In genomic region chr9:58214519-58215180, GRCm38 (mm10) we compare ENCODE assay signal across 11 mouse cellular contexts. TPM values are rescaled to one million over a fixed set of nuclear protein-coding genes. Genes with fewer than 3 reads are reported as not detected.
A peak's percentile ranks its signal among the peaks of the same experiment; 100 is the strongest.
DNase-seq lines count a peak whose midpoint lies in the region; ATAC-seq and TF ChIP-seq lines count a peak whose summit lies in the region.
"Had no signal": no experiment of that assay in that cellular context is flagged by ENCODE, and none has a peak within 500 bp of the region (broad histone marks: within the 10 kb centered on the region; RNA-seq: fewer than 3 reads in every experiment).

No protein-coding gene starts in this region.

- no peaks in the 10 kb centered on the region for H3K9me3 ChIP-seq in lung, embryonic 15.5 days
- no peaks in the 10 kb centered on the region for H3K9me3 ChIP-seq in midbrain, embryonic 10.5 days (replicated peaks)
- H3K9me3 ChIP-seq: embryonic facial prominence, embryonic 15.5 days; hindbrain, embryonic 10.5 days had no signal

- H3K9ac ChIP-seq in lung, embryonic 15.5 days: no peak overlapping the region
- H3K9ac ChIP-seq: embryonic facial prominence, embryonic 15.5 days had no signal

- WGBS in lung, embryonic 15.5 days: 36% methylated on average over 8 of the region's 8 CpGs
- WGBS in lung, adult 2 months: 34% methylated on average over 8 of the region's 8 CpGs
- 75% methylated on average over 8 of the region's 8 CpGs for WGBS in midbrain, embryonic 10.5 days

- peak; percentile 40 for DNase-seq in adrenal gland, adult 2 months
- no peak for DNase-seq in adrenal gland, postnatal 4 days (ENCODE audit: low spot score in 2 of 2)
- no peak for DNase-seq in lung, adult 2 months
- DNase-seq in kidney, postnatal 14 days: peak; percentile 71
- DNase-seq in lung, postnatal 4 days: peak; percentile 23 to 33
- no peak for DNase-seq in midbrain, embryonic 10.5 days (ENCODE audit: low spot score)
- DNase-seq in right cerebral cortex, postnatal 4 days: no peak
- DNase-seq: adrenal gland, postnatal 25 days had no signal

- peaks cover 17% of the 10 kb centered on the region for H3K4me1 ChIP-seq in lung, embryonic 15.5 days
- no peaks in the 10 kb centered on the region for H3K4me1 ChIP-seq in lung, adult 2 months (ENCODE audit: control insufficient read depth, insufficient read depth, low read length)
- H3K4me1 ChIP-seq in midbrain, embryonic 10.5 days: peaks cover 32% of the 10 kb centered on the region

- no peak overlapping the region for H3K4me2 ChIP-seq in lung, embryonic 15.5 days
- H3K4me2 ChIP-seq: embryonic facial prominence, embryonic 15.5 days had no signal

- no peak for TF ChIP-seq CTCF in lung, adult 2 months (IDR thresholded peaks at IDR 0.05; ENCODE audit: insufficient read depth, low read length)

- no peaks in the 10 kb centered on the region for H3K27me3 ChIP-seq in lung, embryonic 15.5 days
- H3K27me3 ChIP-seq in midbrain, embryonic 10.5 days (ENCODE audit: low read depth, poor library complexity, severe bottlenecking): 0 out of 2 replicates have a peak, but pooled peaks cover 9% of the 10 kb centered on the region
- H3K27me3 ChIP-seq: embryonic facial prominence, embryonic 15.5 days had no signal

- H3K36me3 ChIP-seq in lung, embryonic 15.5 days: peaks cover under 1% of the 10 kb centered on the region; the same call in 1 of the 2 replicates
- H3K36me3 ChIP-seq in midbrain, embryonic 10.5 days: peaks cover 1% of the 10 kb centered on the region; the same call in 1 of the 2 replicates

- ATAC-seq in lung, embryonic 15.5 days (ENCODE audit: borderline replicate concordance, extremely low read depth, low FRiP score, low TSS enrichment): peak; percentile 43; the same call in 1 of the 2 replicates

- no peak overlapping the region for H3K4me3 ChIP-seq in lung, embryonic 15.5 days
- no peak overlapping the region for H3K4me3 ChIP-seq in lung, adult 2 months (replicated peaks; ENCODE audit: extremely low read depth, low read depth, low read length)
- no peak overlapping the region for H3K4me3 ChIP-seq in midbrain, embryonic 10.5 days
- H3K4me3 ChIP-seq: embryonic facial prominence, embryonic 15.5 days; hindbrain, embryonic 10.5 days had no signal

- 0 out of 2 replicates have a peak overlapping the region, but pooled peaks have one; percentile 29 for H3K27ac ChIP-seq in lung, embryonic 15.5 days
- H3K27ac ChIP-seq in midbrain, embryonic 10.5 days (replicated peaks): no peak overlapping the region
- H3K27ac ChIP-seq: embryonic facial prominence, embryonic 15.5 days; hindbrain, embryonic 10.5 days had no signal

- no peak for TF ChIP-seq POLR2A in lung, adult 2 months (IDR thresholded peaks at IDR 0.05; ENCODE audit: borderline replicate concordance, extremely low read depth, low read depth, low read length)

RNA-seq across cellular contexts. Expression of gene Islr2, which starts 10.5 kb away (rescaled TPM):
- total RNA-seq in adrenal gland, adult 2 months (2021): 1 to 10 TPM; 1.5 to 2.0 TPM
- 1.3 and 2.0 TPM in 2 replicates for polyA plus RNA-seq in adrenal gland, adult 2 months (2012; rRNA removed)
- total RNA-seq in adrenal gland, postnatal 4 days (2021): 10 to 100 TPM in 1 of 2 experiments, 1 to 10 TPM in 1; 8.2 to 10.3 TPM
- polyA plus RNA-seq in lung, embryonic 15.5 days (2015; fragmentation: Nextera tagmentation; extraction: Ambion mirVana): 0.06 and 0.15 TPM in 2 replicates
- 0.11 and 0.90 TPM in 2 replicates for polyA plus RNA-seq in lung, adult 2 months (2012; rRNA removed)
- 5.2 and 8.1 TPM in 2 replicates for polyA plus RNA-seq in midbrain, embryonic 10.5 days (2016; fragmentation: Nextera tagmentation; extraction: Ambion mirVana)

RNA-seq across cellular contexts. Expression of gene Islr, which starts 10.5 kb away (rescaled TPM):
- 10 to 100 TPM; 23.5 to 30.9 TPM for total RNA-seq in adrenal gland, adult 2 months (2021)
- 93.8 and 107 TPM in 2 replicates for polyA plus RNA-seq in adrenal gland, adult 2 months (2012; rRNA removed)
- total RNA-seq in adrenal gland, postnatal 4 days (2021): 10 to 100 TPM; 64.5 to 66.7 TPM
- polyA plus RNA-seq in lung, embryonic 15.5 days (2015; fragmentation: Nextera tagmentation; extraction: Ambion mirVana): 89.5 and 89.6 TPM in 2 replicates
- 62.6 and 74.0 TPM in 2 replicates for polyA plus RNA-seq in lung, adult 2 months (2012; rRNA removed)
- polyA plus RNA-seq in midbrain, embryonic 10.5 days (2016; fragmentation: Nextera tagmentation; extraction: Ambion mirVana): 7.4 and 15.4 TPM in 2 replicates

RNA-seq across cellular contexts. Expression of gene Pml, which starts 34.9 kb away (rescaled TPM):
- total RNA-seq in adrenal gland, adult 2 months (2021): 10 to 100 TPM; 20.8 to 28.0 TPM
- 27.7 and 33.4 TPM in 2 replicates for polyA plus RNA-seq in adrenal gland, adult 2 months (2012; rRNA removed)
- total RNA-seq in adrenal gland, postnatal 4 days (2021): 10 to 100 TPM; 31.6 to 32.1 TPM
- 19.6 and 20.2 TPM in 2 replicates for polyA plus RNA-seq in lung, embryonic 15.5 days (2015; fragmentation: Nextera tagmentation; extraction: Ambion mirVana)
- 24.0 and 29.6 TPM in 2 replicates for polyA plus RNA-seq in lung, adult 2 months (2012; rRNA removed)
- polyA plus RNA-seq in midbrain, embryonic 10.5 days (2016; fragmentation: Nextera tagmentation; extraction: Ambion mirVana): 13.4 and 14.1 TPM in 2 replicates

RNA-seq across cellular contexts. Expression of gene Stoml1, which starts 38.3 kb away (rescaled TPM):
- total RNA-seq in adrenal gland, adult 2 months (2021): 10 to 100 TPM; 13.8 to 17.2 TPM
- polyA plus RNA-seq in adrenal gland, adult 2 months (2012; rRNA removed): 38.1 and 38.4 TPM in 2 replicates
- total RNA-seq in adrenal gland, postnatal 4 days (2021): 10 to 100 TPM; 29.9 to 30.8 TPM
- polyA plus RNA-seq in lung, embryonic 15.5 days (2015; fragmentation: Nextera tagmentation; extraction: Ambion mirVana): 30.1 and 30.3 TPM in 2 replicates
- polyA plus RNA-seq in lung, adult 2 months (2012; rRNA removed): 38.8 and 52.2 TPM in 2 replicates
- 32.2 and 39.9 TPM in 2 replicates for polyA plus RNA-seq in midbrain, embryonic 10.5 days (2016; fragmentation: Nextera tagmentation; extraction: Ambion mirVana)

Comparison
In these comparisons a context has a peak if more than half of its experiments do, and no peak if none do; other contexts are left out.
1. DNase-seq: peak in adrenal gland, adult 2 months (single experiment), kidney, postnatal 14 days (single experiment) and lung, postnatal 4 days (2 of 2); none in adrenal gland, postnatal 4 days (0 of 2), lung, adult 2 months (single experiment), midbrain, embryonic 10.5 days (single experiment) and right cerebral cortex, postnatal 4 days (single experiment).